Mouse (Mus musculus): ENCODE measurements around the gene Thada. TPM values are rescaled to one million over a fixed set of nuclear protein-coding genes. Genes with fewer than 3 reads are reported as not detected.

Thada gene
- polyA plus RNA-seq, 1 experiment from 2014 or later: 6.1 TPM

GRCm38 (mm10) chr17:84206239-84206638 is 259.8 kb downstream of the Thada start:
- no peak overlapping the region for H3K4me2 ChIP-seq
- H3K27me3 ChIP-seq: no peaks in the 10 kb centered on the region
- H3K9me3 ChIP-seq: no peaks in the 10 kb centered on the region
- no peak overlapping the region for H3K27ac ChIP-seq
- no peak overlapping the region for H3K4me3 ChIP-seq
- peaks cover 19% of the 10 kb centered on the region for H3K36me3 ChIP-seq
- H3K4me1 ChIP-seq (replicated peaks): peaks cover 7% of the 10 kb centered on the region
- ATAC-seq (ENCODE audit: low FRiP score): no peak
- 93% methylated on average over 3 of the region's 3 CpGs for WGBS
- H3K9ac ChIP-seq: no peak overlapping the region

GRCm38 (mm10) chr17:84204962-84205361 is 261.0 kb downstream of the Thada start:
- H3K4me3 ChIP-seq: no peak overlapping the region
- H3K9ac ChIP-seq: no peak overlapping the region
- 88% methylated on average over 5 of the region's 5 CpGs for WGBS
- peaks cover 24% of the 10 kb centered on the region for H3K36me3 ChIP-seq
- peaks cover 7% of the 10 kb centered on the region for H3K4me1 ChIP-seq (replicated peaks)
- no peak for ATAC-seq (ENCODE audit: low FRiP score)
- no peaks in the 10 kb centered on the region for H3K27me3 ChIP-seq
- no peaks in the 10 kb centered on the region for H3K9me3 ChIP-seq
- H3K4me2 ChIP-seq: no peak overlapping the region
- no peak overlapping the region for H3K27ac ChIP-seq

GRCm38 (mm10) chr17:84203340-84203739 is 262.7 kb downstream of the Thada start:
- H3K9ac ChIP-seq: no peak overlapping the region
- ATAC-seq (ENCODE audit: low FRiP score): no peak
- no peak overlapping the region for H3K4me2 ChIP-seq
- no peak overlapping the region for H3K27ac ChIP-seq
- peaks cover 7% of the 10 kb centered on the region for H3K4me1 ChIP-seq (replicated peaks)
- H3K9me3 ChIP-seq: no peaks in the 10 kb centered on the region
- H3K36me3 ChIP-seq: peaks cover 28% of the 10 kb centered on the region
- H3K27me3 ChIP-seq: no peaks in the 10 kb centered on the region
- H3K4me3 ChIP-seq: no peak overlapping the region
- WGBS: 68% methylated on average over 7 of the region's 7 CpGs

GRCm38 (mm10) chr17:84201183-84201582 is 264.8 kb downstream of the Thada start:
- Histone ChIP-seq H3K4me2 (no peak overlapping the region), H3K4me3 (no peak overlapping the region), H3K27ac (no peak overlapping the region), H3K4me1 (replicated peaks) (peaks cover 12% of the 10 kb centered on the region), H3K9ac (no peak overlapping the region), H3K9me3 (no peaks in the 10 kb centered on the region), H3K36me3 (peaks cover 27% of the 10 kb centered on the region), H3K27me3 (no peaks in the 10 kb centered on the region)
- 96% methylated on average over 5 of the region's 5 CpGs for WGBS
- ATAC-seq (ENCODE audit: low FRiP score): no peak

GRCm38 (mm10) chr17:84197912-84198344 is 268.1 kb downstream of the Thada start:
- peaks cover 17% of the 10 kb centered on the region; the same call in 1 of the 2 replicates for H3K36me3 ChIP-seq
- no peak overlapping the region for H3K4me3 ChIP-seq
- H3K9me3 ChIP-seq: no peaks in the 10 kb centered on the region
- H3K27ac ChIP-seq: no peak overlapping the region
- no peak overlapping the region for H3K4me2 ChIP-seq
- 0 out of 2 replicates have a peak, but pooled peaks cover 5% of the 10 kb centered on the region for H3K4me1 ChIP-seq (replicated peaks)
- WGBS: 45% methylated on average over 4 of the region's 4 CpGs
- no peak for ATAC-seq (ENCODE audit: low FRiP score)
- no peaks in the 10 kb centered on the region for H3K27me3 ChIP-seq
- H3K9ac ChIP-seq: no peak overlapping the region

- Histone ChIP-seq H3K9ac (no peak overlapping the region), H3K27ac (no peak overlapping the region), H3K27me3 (no peaks in the 10 kb centered on the region), H3K4me2 (no peak overlapping the region), H3K36me3 (peaks cover 27% of the 10 kb centered on the region), H3K9me3 (no peaks in the 10 kb centered on the region), H3K4me3 (no peak overlapping the region), H3K4me1 (replicated peaks) (0 out of 2 replicates have a peak, but pooled peaks cover 5% of the 10 kb centered on the region)
- no peak for ATAC-seq (ENCODE audit: low FRiP score)
Measured at GRCm38 (mm10) chr17:84196329-84196728, 269.7 kb downstream of the Thada start.

GRCm38 (mm10) chr17:84195835-84196234 is 270.2 kb downstream of the Thada start:
- H3K9ac ChIP-seq: no peak overlapping the region
- H3K9me3 ChIP-seq: no peaks in the 10 kb centered on the region
- 0 out of 2 replicates have a peak, but pooled peaks cover 5% of the 10 kb centered on the region for H3K4me1 ChIP-seq (replicated peaks)
- H3K36me3 ChIP-seq: peaks cover 23% of the 10 kb centered on the region
- H3K27ac ChIP-seq: no peak overlapping the region
- ATAC-seq (ENCODE audit: low FRiP score): no peak
- H3K4me2 ChIP-seq: no peak overlapping the region
- 82% methylated on average over 3 of the region's 3 CpGs for WGBS
- H3K27me3 ChIP-seq: no peaks in the 10 kb centered on the region
- no peak overlapping the region for H3K4me3 ChIP-seq

GRCm38 (mm10) chr17:84195003-84195395 is 271.0 kb downstream of the Thada start:
- Histone ChIP-seq H3K27ac (no peak overlapping the region), H3K36me3 (peaks cover 18% of the 10 kb centered on the region), H3K27me3 (no peaks in the 10 kb centered on the region), H3K9ac (no peak overlapping the region), H3K9me3 (no peaks in the 10 kb centered on the region), H3K4me3 (no peak overlapping the region), H3K4me1 (replicated peaks) (0 out of 2 replicates have a peak, but pooled peaks cover 5% of the 10 kb centered on the region), H3K4me2 (no peak overlapping the region)
- 70% methylated on average over 4 of the region's 4 CpGs for WGBS
- no peak for ATAC-seq (ENCODE audit: low FRiP score)

- Histone ChIP-seq H3K27ac (no peak overlapping the region), H3K36me3 (peaks cover 13% of the 10 kb centered on the region), H3K9me3 (no peaks in the 10 kb centered on the region), H3K27me3 (peaks cover 5% of the 10 kb centered on the region), H3K4me2 (no peak overlapping the region), H3K4me3 (no peak overlapping the region), H3K9ac (no peak overlapping the region), H3K4me1 (replicated peaks) (0 out of 2 replicates have a peak, but pooled peaks cover 7% of the 10 kb centered on the region)
- 90% methylated on average over 4 of the region's 4 CpGs for WGBS
- ATAC-seq (ENCODE audit: low FRiP score): no peak
Measured at GRCm38 (mm10) chr17:84194282-84195002, 271.6 kb downstream of the Thada start.

- Histone ChIP-seq H3K4me3 (no peak overlapping the region), H3K9me3 (no peaks in the 10 kb centered on the region), H3K9ac (no peak overlapping the region), H3K4me2 (no peak overlapping the region), H3K27ac (no peak overlapping the region), H3K36me3 (peaks cover 13% of the 10 kb centered on the region), H3K27me3 (peaks cover 10% of the 10 kb centered on the region), H3K4me1 (replicated peaks) (peaks cover 17% of the 10 kb centered on the region)
- 91% methylated on average over 9 of the region's 9 CpGs for WGBS
- ATAC-seq (ENCODE audit: low FRiP score): no peak
Measured at GRCm38 (mm10) chr17:84193411-84193810, 272.6 kb downstream of the Thada start.

- H3K27ac ChIP-seq: no peak overlapping the region
- H3K9ac ChIP-seq: no peak overlapping the region
- H3K4me2 ChIP-seq: no peak overlapping the region
- H3K4me1 ChIP-seq (replicated peaks): peaks cover 18% of the 10 kb centered on the region
- ATAC-seq (ENCODE audit: low FRiP score): no peak
- 91% methylated on average over 4 of the region's 4 CpGs for WGBS
- no peak overlapping the region for H3K4me3 ChIP-seq
- H3K9me3 ChIP-seq: no peaks in the 10 kb centered on the region
- peaks cover 11% of the 10 kb centered on the region for H3K27me3 ChIP-seq
- H3K36me3 ChIP-seq: peaks cover 13% of the 10 kb centered on the region
Measured at GRCm38 (mm10) chr17:84191946-84192345, 274.1 kb downstream of the Thada start.

- Histone ChIP-seq H3K4me1 (replicated peaks) (peaks cover 28% of the 10 kb centered on the region), H3K36me3 (peaks cover 13% of the 10 kb centered on the region), H3K9me3 (no peaks in the 10 kb centered on the region), H3K27ac (no peak overlapping the region), H3K4me2 (no peak overlapping the region), H3K4me3 (no peak overlapping the region), H3K9ac (no peak overlapping the region), H3K27me3 (peaks cover 21% of the 10 kb centered on the region)
- 30% methylated on average over 8 of the region's 8 CpGs for WGBS
- ATAC-seq (ENCODE audit: low FRiP score): no peak
Measured at GRCm38 (mm10) chr17:84190885-84191284, 275.1 kb downstream of the Thada start.

Measured in hindbrain, embryonic 13.5 days (tissue).